Mouse (Mus musculus): Measurements from ENCODE around the gene Hoxa13. TPM values are rescaled to one million over a fixed set of nuclear protein-coding genes. Genes with fewer than 3 reads are reported as not detected.

Hoxa13 gene
- polyA plus RNA-seq, 1 experiment from 2014 or later: 17.4 TPM

DNA sequence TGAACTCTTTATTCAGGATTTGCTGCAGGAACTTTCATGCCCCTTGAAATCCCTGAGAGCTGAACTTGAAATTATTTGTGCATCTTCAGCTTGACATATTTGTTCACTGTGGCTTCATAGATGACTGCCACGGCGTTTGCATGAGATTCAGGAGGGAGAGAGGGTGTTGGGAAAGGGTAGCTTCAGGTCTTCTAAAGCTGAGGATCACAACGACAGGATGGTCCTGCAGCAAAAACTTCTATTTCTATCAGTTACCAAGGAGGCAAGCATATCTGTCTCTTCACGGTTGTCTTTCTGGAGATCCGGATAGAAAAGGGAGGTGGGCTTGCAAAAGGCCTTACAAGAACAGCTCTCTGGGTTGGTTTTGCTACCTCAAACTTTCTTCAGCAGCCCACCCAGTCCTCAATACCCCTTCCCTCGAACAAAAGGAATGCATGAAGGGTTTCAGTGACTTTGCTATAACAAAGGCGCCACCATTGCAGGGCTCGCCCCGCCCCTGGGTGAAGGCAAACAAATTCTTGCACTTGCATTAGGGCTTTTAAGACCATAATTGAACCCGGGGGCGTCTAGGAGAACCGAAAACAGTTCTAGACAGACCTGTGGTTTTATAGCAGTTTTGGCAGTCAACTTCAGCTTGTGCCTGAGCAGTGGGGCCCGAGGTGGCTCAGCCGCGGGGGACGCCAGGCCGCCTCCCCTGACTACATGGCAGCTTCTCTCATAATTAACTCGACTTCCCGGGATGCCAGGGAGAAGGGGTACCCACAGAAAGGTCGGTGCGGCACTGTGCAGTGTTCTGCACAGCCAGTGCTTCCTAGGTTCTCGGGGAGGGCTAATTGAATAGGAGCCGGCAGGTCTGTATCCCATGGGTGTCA, 12.7 kb downstream of the Hoxa13 start:
- WGBS: 7% methylated on average over 23 of the region's 23 CpGs
- Histone ChIP-seq H3K27me3 (peaks cover 13% of the 10 kb centered on the region; the same call in 1 of the 2 replicates), H3K27ac (peak overlapping the region; percentile 91), H3K9ac (peak overlapping the region; percentile 47), H3K4me3 (peak overlapping the region; percentile 64), H3K9me3 (no peaks in the 10 kb centered on the region), H3K36me3 (no peaks in the 10 kb centered on the region), H3K4me2 (peak overlapping the region; percentile 60), H3K4me1 (peaks cover 24% of the 10 kb centered on the region)
- no peak for ATAC-seq (ENCODE audit: insufficient number of reproducible peaks, low FRiP score, low TSS enrichment, low read depth)

DNA sequence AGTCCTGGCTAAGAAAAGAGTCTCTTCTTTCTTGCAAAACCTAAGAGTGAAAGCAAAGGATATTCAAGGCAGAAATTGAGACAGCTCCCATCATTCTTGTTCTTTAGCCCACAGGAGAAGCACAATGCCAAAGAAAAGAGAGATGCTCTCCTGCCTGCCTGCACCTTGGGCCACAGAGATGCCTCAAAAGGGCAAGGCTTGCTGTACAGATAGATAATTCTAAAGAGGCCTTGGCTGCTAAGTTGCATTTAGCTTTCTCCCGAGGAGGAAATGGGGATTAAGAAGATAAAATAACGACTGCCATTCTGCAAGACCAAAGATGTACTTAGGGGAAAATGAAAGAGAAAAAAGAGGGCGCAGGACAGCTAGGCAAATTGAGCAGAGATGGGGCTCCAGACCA, 13.8 kb downstream of the Hoxa13 start:
- 9% methylated on average over 3 of the region's 3 CpGs for WGBS
- H3K27me3 ChIP-seq: 0 out of 2 replicates have a peak, but pooled peaks cover 15% of the 10 kb centered on the region
- H3K4me2 ChIP-seq: peak overlapping the region; percentile 60
- peak overlapping the region; percentile 64 for H3K4me3 ChIP-seq
- no peak for ATAC-seq (ENCODE audit: insufficient number of reproducible peaks, low FRiP score, low TSS enrichment, low read depth)
- peak overlapping the region; percentile 89 for H3K9ac ChIP-seq
- H3K36me3 ChIP-seq: no peaks in the 10 kb centered on the region
- H3K4me1 ChIP-seq: peaks cover 32% of the 10 kb centered on the region
- no peaks in the 10 kb centered on the region for H3K9me3 ChIP-seq
- peak overlapping the region; percentile 96 for H3K27ac ChIP-seq

DNA sequence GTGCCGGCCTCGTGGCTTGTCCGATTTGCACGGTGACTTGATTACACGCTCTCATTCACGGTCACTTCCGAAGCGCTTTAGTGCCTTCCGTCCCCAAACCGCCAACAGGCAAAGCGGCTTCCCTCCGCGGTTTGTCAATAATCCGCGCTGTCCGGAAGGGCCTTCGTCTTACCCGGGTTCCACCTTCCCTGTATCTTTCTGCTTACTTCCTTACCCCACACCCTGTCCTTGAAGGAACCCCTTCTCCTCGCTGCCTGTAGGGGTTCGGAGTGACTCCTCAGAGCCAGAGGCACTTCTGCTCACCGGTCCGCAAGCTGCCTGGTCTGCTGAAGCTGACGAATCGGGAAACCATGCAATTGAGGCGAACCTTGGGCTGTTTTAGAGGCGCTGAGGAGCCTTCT, 14.3 kb downstream of the Hoxa13 start:
- Histone ChIP-seq H3K27ac (peak overlapping the region; percentile 96), H3K4me3 (peak overlapping the region; percentile 64)

DNA sequence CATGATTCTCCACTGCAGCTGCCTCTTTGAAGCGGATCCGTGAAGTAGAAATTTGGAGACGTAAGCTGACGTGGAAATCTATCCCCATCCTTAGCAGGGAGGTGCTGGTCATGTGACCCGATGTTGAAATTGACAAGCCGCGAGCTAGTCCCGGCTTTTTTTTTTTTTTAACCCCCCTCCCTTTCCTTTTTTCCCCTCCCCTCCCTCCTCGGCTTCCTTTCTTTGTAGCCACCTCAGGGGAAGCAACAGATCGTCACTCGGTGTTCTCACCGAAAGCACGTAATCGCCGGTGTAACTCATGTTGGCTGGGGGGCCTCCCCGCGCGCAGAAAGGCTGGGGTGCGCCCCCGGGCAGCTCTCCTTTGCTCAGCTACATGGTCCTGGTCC, 14.9 kb downstream of the Hoxa13 start, which contains the start of gene Hoxa11:
Gene Hoxa11, minus strand, starts transcription at position 54 of the 386 bp plus-strand sequence.
- Histone ChIP-seq H3K27ac (peak within 1 kb of the TSS; percentile 96), H3K9me3 (no peaks in the 10 kb centered on the region), H3K27me3 (peaks cover 20% of the 10 kb centered on the region; the same call in 1 of the 2 replicates), H3K36me3 (no peaks in the 10 kb centered on the region), H3K4me1 (peaks cover 35% of the 10 kb centered on the region), H3K9ac (peak within 1 kb of the TSS; percentile 89), H3K4me2 (peak within 1 kb of the TSS; percentile 60), H3K4me3 (peak within 1 kb of the TSS; percentile 64)
- WGBS: under 1% methylated on average over 20 of the region's 20 CpGs
- ATAC-seq (ENCODE audit: insufficient number of reproducible peaks, low FRiP score, low TSS enrichment, low read depth): peak; percentile 70

More for the DNA sequence above, 14.3 kb downstream of the Hoxa13 start:
- no peak for ATAC-seq (ENCODE audit: insufficient number of reproducible peaks, low FRiP score, low TSS enrichment, low read depth)
- Histone ChIP-seq H3K4me1 (peaks cover 32% of the 10 kb centered on the region), H3K9ac (peak overlapping the region; percentile 89), H3K36me3 (no peaks in the 10 kb centered on the region), H3K9me3 (no peaks in the 10 kb centered on the region), H3K27me3 (peaks cover 14% of the 10 kb centered on the region; the same call in 1 of the 2 replicates), H3K4me2 (peak overlapping the region; percentile 60)
- WGBS: 2% methylated on average over 26 of the region's 26 CpGs

DNA sequence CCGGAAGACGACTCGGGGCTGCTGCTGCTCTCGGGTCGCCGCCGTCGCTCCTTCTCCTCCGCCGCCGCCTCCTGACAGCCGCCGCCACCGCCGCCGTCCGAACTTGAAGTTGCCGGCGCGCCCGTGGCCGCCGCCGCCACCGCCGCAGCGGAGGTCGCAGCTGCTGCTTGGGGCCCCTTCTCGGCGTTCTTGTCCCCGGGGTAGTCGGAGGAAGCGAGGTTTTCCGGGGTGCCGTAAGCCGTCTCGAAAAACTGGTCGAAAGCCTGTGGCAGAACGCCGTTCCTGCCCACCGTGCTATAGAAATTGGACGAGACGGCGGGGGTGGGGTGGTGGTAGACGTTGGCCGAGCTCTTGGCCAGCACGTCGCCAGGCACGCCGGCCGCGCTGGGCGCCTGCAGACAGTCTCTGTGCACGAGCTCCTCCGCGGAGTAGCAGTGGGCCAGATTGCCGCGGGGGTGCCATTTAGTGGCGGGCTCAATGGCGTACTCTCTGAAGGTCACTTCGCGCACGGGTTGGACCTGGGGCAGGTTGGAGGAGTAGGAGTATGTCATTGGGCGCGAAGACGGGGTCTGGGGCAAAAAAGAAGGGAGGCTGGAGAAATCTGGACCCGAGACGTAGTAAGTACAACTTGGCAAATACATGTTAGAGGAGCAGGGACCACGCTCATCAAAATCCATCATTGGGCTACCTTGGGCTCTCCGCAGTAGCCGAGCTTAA, 15.5 kb downstream of the Hoxa13 start:
- Histone ChIP-seq H3K4me1 (peaks cover 39% of the 10 kb centered on the region), H3K27me3 (peaks cover 20% of the 10 kb centered on the region; the same call in 1 of the 2 replicates), H3K9me3 (no peaks in the 10 kb centered on the region), H3K9ac (peak overlapping the region; percentile 89), H3K27ac (peak overlapping the region; percentile 96), H3K36me3 (no peaks in the 10 kb centered on the region), H3K4me3 (peak overlapping the region; percentile 64), H3K4me2 (peak overlapping the region; percentile 60)
- peak; percentile 23 for ATAC-seq (ENCODE audit: insufficient number of reproducible peaks, low FRiP score, low TSS enrichment, low read depth)
- WGBS: under 1% methylated on average over 64 of the region's 71 CpGs

DNA sequence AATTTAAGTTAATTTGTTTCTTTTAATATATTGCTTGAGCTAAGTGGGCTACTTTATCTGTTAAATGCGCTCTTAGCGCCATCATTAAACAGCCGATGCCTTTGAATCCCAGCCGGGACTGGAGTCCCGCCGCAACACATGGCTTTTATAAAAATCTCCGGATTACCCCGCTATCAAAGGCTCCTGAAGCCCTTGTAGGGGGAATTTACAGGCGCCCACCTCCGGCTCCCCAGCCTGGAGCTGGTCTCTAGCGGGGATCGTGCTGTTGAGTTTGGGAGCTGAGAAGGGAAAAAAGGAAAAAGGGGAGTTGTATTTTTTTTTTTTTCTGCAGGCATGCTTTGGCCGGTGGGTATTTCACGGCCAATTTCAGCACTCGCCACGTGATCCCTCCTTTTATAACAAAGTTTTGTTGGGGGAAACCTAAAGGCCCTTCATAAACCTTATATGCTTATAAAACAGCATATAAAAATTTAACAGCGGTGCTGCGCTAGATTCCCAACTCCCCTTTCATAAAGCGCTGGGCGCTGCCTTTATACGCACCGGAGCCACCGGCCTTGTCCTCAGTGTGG, 16.1 kb downstream of the Hoxa13 start:
- no peaks in the 10 kb centered on the region for H3K9me3 ChIP-seq
- ATAC-seq (ENCODE audit: insufficient number of reproducible peaks, low FRiP score, low TSS enrichment, low read depth): no peak
- H3K4me3 ChIP-seq: peak overlapping the region; percentile 64
- WGBS: under 1% methylated on average over 23 of the region's 23 CpGs
- H3K4me1 ChIP-seq: peaks cover 33% of the 10 kb centered on the region
- H3K36me3 ChIP-seq: no peaks in the 10 kb centered on the region
- H3K27ac ChIP-seq: peak overlapping the region; percentile 96
- peak overlapping the region; percentile 60 for H3K4me2 ChIP-seq
- H3K9ac ChIP-seq: peak overlapping the region; percentile 89
- H3K27me3 ChIP-seq: peaks cover 23% of the 10 kb centered on the region; the same call in 1 of the 2 replicates

DNA sequence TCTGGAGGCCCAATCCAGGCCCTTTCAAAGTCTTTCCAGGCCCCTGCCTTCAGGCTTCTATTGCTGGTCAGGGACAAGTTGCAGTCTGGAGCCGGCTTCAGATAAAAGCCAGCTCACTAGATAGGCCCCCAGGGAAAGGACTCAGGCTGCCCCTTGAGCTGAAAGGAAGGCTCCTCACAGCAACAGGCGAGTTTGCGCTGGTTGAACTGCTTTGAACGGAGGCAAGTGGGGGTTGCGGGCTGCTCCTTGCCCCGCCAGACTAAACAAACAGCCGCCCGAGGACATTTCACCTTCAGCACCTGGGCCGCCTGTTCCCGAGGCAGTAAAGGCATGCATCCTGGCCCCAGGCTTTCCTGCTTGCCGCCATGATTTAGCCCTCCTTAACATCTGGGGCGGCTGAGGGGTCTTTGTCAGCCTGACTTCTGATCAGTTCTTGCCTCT, 17.0 kb downstream of the Hoxa13 start:
- Histone ChIP-seq H3K36me3 (no peaks in the 10 kb centered on the region), H3K9me3 (no peaks in the 10 kb centered on the region), H3K27me3 (peaks cover 23% of the 10 kb centered on the region; the same call in 1 of the 2 replicates), H3K4me3 (peak overlapping the region; percentile 64), H3K27ac (peak overlapping the region; percentile 96), H3K9ac (peak overlapping the region; percentile 89), H3K4me1 (peaks cover 32% of the 10 kb centered on the region), H3K4me2 (peak overlapping the region; percentile 60)
- no peak for ATAC-seq (ENCODE audit: insufficient number of reproducible peaks, low FRiP score, low TSS enrichment, low read depth)
- WGBS: 6% methylated on average over 12 of the region's 12 CpGs

DNA sequence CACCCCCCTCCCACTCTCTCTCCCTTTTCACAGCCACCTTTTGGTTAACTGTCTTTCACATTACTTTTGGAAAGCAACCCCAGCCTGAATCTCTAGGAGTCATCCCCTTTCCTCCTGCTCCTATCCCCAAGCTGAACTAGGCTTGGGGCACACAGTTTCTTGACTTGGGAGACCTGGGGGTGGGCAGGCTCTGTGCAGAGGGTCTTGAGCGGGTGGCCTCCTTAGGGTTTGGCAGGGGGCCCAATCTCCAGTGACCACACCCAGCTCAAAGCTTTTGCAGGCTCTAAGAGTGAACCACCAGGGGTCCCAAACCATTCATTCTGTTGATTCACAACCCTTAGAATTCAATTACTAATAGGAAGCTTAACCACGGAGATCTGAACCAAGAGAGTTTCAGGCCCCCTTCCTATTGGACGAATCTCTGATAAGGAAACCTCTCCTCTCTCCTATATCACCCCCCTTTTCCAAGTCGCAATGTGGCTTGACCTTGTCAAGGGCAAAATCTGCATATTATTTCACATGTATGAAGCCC, 17.8 kb downstream of the Hoxa13 start:
- no peak overlapping the region for H3K9ac ChIP-seq
- peak overlapping the region; percentile 60 for H3K4me2 ChIP-seq
- no peaks in the 10 kb centered on the region for H3K36me3 ChIP-seq
- H3K9me3 ChIP-seq: no peaks in the 10 kb centered on the region
- H3K4me1 ChIP-seq: peaks cover 32% of the 10 kb centered on the region
- H3K27ac ChIP-seq: peak overlapping the region; percentile 96
- H3K27me3 ChIP-seq: peaks cover 17% of the 10 kb centered on the region; the same call in 1 of the 2 replicates
- peak overlapping the region; percentile 64 for H3K4me3 ChIP-seq
- no peak for ATAC-seq (ENCODE audit: insufficient number of reproducible peaks, low FRiP score, low TSS enrichment, low read depth)
- WGBS: 23% methylated on average over 4 of the region's 4 CpGs

DNA sequence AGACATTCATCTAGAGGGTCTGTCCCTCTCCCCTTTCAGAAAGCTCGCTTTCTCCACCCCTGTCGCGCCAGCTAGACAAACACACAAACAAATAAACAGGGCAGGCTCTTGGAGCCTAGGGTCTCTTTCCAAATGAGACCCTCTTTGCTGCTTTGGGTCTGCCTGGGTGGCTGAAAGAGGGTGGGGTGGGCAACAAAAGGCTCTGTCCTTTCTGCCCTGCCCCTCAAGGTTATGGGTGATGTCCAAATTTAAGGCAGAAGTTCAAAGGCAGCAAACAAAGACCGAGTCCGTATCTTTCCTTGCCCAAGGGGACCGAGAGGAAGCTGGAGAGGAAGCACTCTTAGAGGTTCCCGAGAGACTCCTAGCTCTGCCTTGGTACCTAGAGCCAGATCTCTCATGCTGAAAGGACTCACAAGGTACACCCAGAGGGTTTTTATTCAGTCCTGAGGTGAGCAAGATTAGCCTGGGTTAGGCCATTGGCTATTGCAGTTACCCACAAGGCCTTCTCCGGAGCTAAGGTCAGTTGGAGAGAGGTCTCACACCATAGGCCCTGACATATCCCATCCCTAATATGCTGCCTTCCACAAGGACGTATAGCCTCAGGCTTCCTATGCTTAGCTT, 19.6 kb downstream of the Hoxa13 start:
- WGBS: 23% methylated on average over 9 of the region's 9 CpGs
- peak overlapping the region; percentile 50 for H3K4me2 ChIP-seq
- H3K4me3 ChIP-seq: peak overlapping the region; percentile 59
- no peaks in the 10 kb centered on the region for H3K9me3 ChIP-seq
- H3K36me3 ChIP-seq: no peaks in the 10 kb centered on the region
- peak overlapping the region; percentile 85; the same call in 1 of the 2 replicates for H3K9ac ChIP-seq
- no peak for ATAC-seq (ENCODE audit: insufficient number of reproducible peaks, low FRiP score, low TSS enrichment, low read depth)
- H3K4me1 ChIP-seq: peaks cover 45% of the 10 kb centered on the region
- peak overlapping the region; percentile 97 for H3K27ac ChIP-seq
- H3K27me3 ChIP-seq: peaks cover 17% of the 10 kb centered on the region; the same call in 1 of the 2 replicates

DNA sequence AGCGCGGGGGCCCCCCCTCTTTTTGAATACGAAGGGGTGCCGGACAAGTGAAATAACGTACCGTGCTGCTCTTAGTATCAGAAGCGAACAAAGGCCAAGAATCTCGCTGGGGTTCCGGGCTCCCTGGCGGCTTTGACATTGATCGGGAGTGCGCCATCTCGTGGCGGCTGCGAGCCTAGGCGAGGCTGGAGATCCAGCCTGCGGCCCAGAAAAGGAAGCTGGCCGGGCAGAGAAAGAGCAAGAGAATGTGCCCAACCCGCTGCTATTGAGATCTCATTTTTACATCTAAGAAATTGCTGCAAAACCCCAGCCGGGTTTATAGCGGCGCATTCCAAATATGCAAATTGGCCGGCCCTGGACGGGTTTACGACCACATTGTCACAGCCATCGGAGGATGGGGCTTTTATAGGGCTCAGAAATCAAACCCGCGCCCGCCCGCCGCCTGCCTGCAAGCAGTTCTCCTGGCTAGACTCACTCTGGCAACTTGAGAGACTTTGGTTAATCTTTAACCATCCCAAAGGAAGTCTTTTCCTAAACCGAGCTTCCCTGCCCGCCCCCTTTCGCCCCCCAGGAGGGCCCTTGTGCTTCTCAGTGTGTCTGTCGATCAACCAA, 20.2 kb downstream of the Hoxa13 start, which contains the start of gene Hoxa10:
Gene Hoxa10, minus strand, starts transcription at position 466 of the 612 bp plus-strand sequence.
- Histone ChIP-seq H3K9ac (peak within 1 kb of the TSS; percentile 85), H3K4me2 (peak within 1 kb of the TSS; percentile 50), H3K4me3 (peak within 1 kb of the TSS; percentile 59), H3K9me3 (no peaks in the 10 kb centered on the region), H3K4me1 (peaks cover 51% of the 10 kb centered on the region), H3K27me3 (peaks cover 17% of the 10 kb centered on the region; the same call in 1 of the 2 replicates), H3K27ac (peak within 1 kb of the TSS; percentile 97), H3K36me3 (no peaks in the 10 kb centered on the region)
- 3% methylated on average over 35 of the region's 35 CpGs for WGBS
- peak; percentile 77 for ATAC-seq (ENCODE audit: insufficient number of reproducible peaks, low FRiP score, low TSS enrichment, low read depth)
